Mouse (Mus musculus) urinary bladder, postnatal 25 days (tissue): ENCODE measurements around the gene Cdc14b.

Experiments
- DNase-seq: peaks from one replicate; pipeline ENCODE4 v3.0.0; 2022; ENCODE audit warnings: low spot score

The Cdc14b gene

GRCm38 (mm10) chr13:64237000-64237680 lies 38.0 kb downstream of the Cdc14b start:
- no peak for DNase-seq

GRCm38 (mm10) chr13:64235777-64236176 lies 39.3 kb downstream of the Cdc14b start:
- DNase-seq = no peak

- no peak for DNase-seq
Measured at GRCm38 (mm10) chr13:64235062-64235715, 39.9 kb downstream of the Cdc14b start.

GRCm38 (mm10) chr13:64233139-64233538 lies 42.0 kb downstream of the Cdc14b start:
- DNase-seq = no peak

- no peak for DNase-seq
Measured at GRCm38 (mm10) chr13:64226725-64227124, 48.4 kb downstream of the Cdc14b start.

- DNase-seq = no peak
Measured at GRCm38 (mm10) chr13:64225738-64226137, 49.4 kb downstream of the Cdc14b start.

GRCm38 (mm10) chr13:64214891-64215290 lies 60.2 kb downstream of the Cdc14b start:
- no peak for DNase-seq

- no peak for DNase-seq
Measured at GRCm38 (mm10) chr13:64211995-64212603, 63.0 kb downstream of the Cdc14b start.

GRCm38 (mm10) chr13:64208146-64208545 lies 66.9 kb downstream of the Cdc14b start:
- no peak for DNase-seq

- no peak for DNase-seq
Measured at GRCm38 (mm10) chr13:64205186-64205585, 69.9 kb downstream of the Cdc14b start.

- peak; percentile 19 for DNase-seq
Measured at GRCm38 (mm10) chr13:64204726-64205125, 70.4 kb downstream of the Cdc14b start.

GRCm38 (mm10) chr13:64200911-64201310 lies 74.2 kb downstream of the Cdc14b start:
- DNase-seq = no peak

- no peak for DNase-seq
Measured at GRCm38 (mm10) chr13:64198310-64198709, 76.8 kb downstream of the Cdc14b start.

- DNase-seq = no peak
Measured at GRCm38 (mm10) chr13:64197899-64198298, 77.2 kb downstream of the Cdc14b start.

- DNase-seq = no peak
Measured at GRCm38 (mm10) chr13:64187065-64187464, 88.0 kb downstream of the Cdc14b start.

- no peak for DNase-seq
Measured at GRCm38 (mm10) chr13:64186516-64186915, 88.6 kb downstream of the Cdc14b start.

- no peak for DNase-seq
Measured at GRCm38 (mm10) chr13:64185586-64185985, 89.5 kb downstream of the Cdc14b start.

- no peak for DNase-seq
Measured at GRCm38 (mm10) chr13:64185176-64185575, 89.9 kb downstream of the Cdc14b start.

- DNase-seq = no peak
Measured at GRCm38 (mm10) chr13:64184361-64184760, 90.7 kb downstream of the Cdc14b start.

GRCm38 (mm10) chr13:64183583-64183982 lies 91.5 kb downstream of the Cdc14b start:
- no peak for DNase-seq

- DNase-seq = no peak
Measured at GRCm38 (mm10) chr13:64182091-64182490, 93.0 kb downstream of the Cdc14b start.

GRCm38 (mm10) chr13:64180888-64181287 lies 94.2 kb downstream of the Cdc14b start:
- DNase-seq = peak; percentile 51

- DNase-seq = no peak
Measured at GRCm38 (mm10) chr13:64180300-64180699, 94.8 kb downstream of the Cdc14b start.
